Mouse (Mus musculus) hindbrain, postnatal 0 days (tissue): ENCODE results near the gene Adgrf5. TPM values are rescaled to one million over a fixed set of nuclear protein-coding genes. Genes with fewer than 3 reads are reported as not detected.

Source experiments
- ATAC-seq: fragments of 200-750 bp; cut with Nextera tagmentation; 2 replicates; pipeline ENCODE4 v1.8.0; 2017; ENCODE audit warnings: mild to moderate bottlenecking, moderate TSS enrichment, moderate library complexity
- DNase-seq: peaks from one replicate; pipeline ENCODE4 v3.0.0-alpha.2; 2015; ENCODE audit warnings: low spot score
- H3K27ac ChIP-seq: fragments of 300-500 bp; sonication (generic); 2 replicates; pipeline ENCODE4 v1.5.1; 2014; ENCODE audit warnings: mild to moderate bottlenecking
- H3K27me3 ChIP-seq: fragments of 300-500 bp; sonication (generic); 2 replicates; pipeline ENCODE4 v1.6.1; 2014; ENCODE audit warnings: low read length, mixed read lengths; ENCODE audit not compliant: insufficient read depth
- H3K36me3 ChIP-seq: fragments of 300-500 bp; sonication (generic); 2 replicates; pipeline ENCODE4 v1.6.1; 2014; ENCODE audit warnings: low read length, mixed read lengths; ENCODE audit not compliant: insufficient read depth
- H3K4me1 ChIP-seq: fragments of 300-500 bp; sonication (generic); 2 replicates; pipeline ENCODE4 v1.6.1; 2014; ENCODE audit warnings: antibody characterized with exemption, low read length, mixed read lengths; ENCODE audit not compliant: insufficient read depth
- H3K4me2 ChIP-seq: fragments of 300-500 bp; sonication (generic); 2 replicates; pipeline ENCODE4 v1.6.1; 2014; ENCODE audit warnings: low read depth, mild to moderate bottlenecking, low read length, moderate library complexity, mixed read lengths
- H3K4me3 ChIP-seq: fragments of 300-500 bp; sonication (generic); 2 replicates; pipeline ENCODE4 v1.5.1; 2014; ENCODE audit warnings: low read length
- H3K9ac ChIP-seq: fragments of 300-500 bp; sonication (generic); replicated peaks from 2 replicates; pipeline ENCODE4 v1.6.1; 2014; ENCODE audit warnings: mild to moderate bottlenecking, low read length, moderate library complexity, mixed read lengths
- H3K9me3 ChIP-seq: fragments of 300-500 bp; sonication (generic); 2 replicates; pipeline ENCODE4 v1.6.1; 2016; ENCODE audit warnings: low read length, mixed read lengths
- CTCF ChIP-seq: IDR thresholded peaks from 2 replicates; pipeline ENCODE4 v1.5.1; 2016; ENCODE audit warnings: antibody characterized with exemption, control low read depth, low read depth
- WGBS: fragments of 180-500 bp; shearing (Covaris S2); extraction: QIAGEN DNeasy Blood & Tissue Kit; methylation state at CpG from one replicate; pipeline ENCODE4 v1.1.7; 2014; 5-methylcytosine and 5-hydroxymethylcytosine counted together
- polyA plus RNA-seq: library from polyadenylated mRNA; unstranded; fragments of >200 nt; fragmentation: Nextera tagmentation; extraction: Ambion mirVana; gene quantifications from 2 replicates; pipeline ENCODE4 v1.2.1, GENCODE M21; 2015
- total RNA-seq: library from RNA; depleted of rRNA; stranded (reverse); fragments of >200 nt; gene quantifications from 2 replicates; pipeline ENCODE4 v1.2.3, GENCODE M21; 2014

Gene Adgrf5
- total and polyA plus RNA-seq, 2 experiments from 2014 or later: 3.9 to 17.3 TPM

GRCm38 (mm10) chr17:43362362-43362761 lies 2.1 kb downstream of the Adgrf5 start:
- Histone ChIP-seq H3K4me3 (no peak overlapping the region), H3K27me3 (no peaks in the 10 kb centered on the region), H3K9me3 (no peaks in the 10 kb centered on the region), H3K9ac (no peak overlapping the region), H3K27ac (no peak overlapping the region), H3K36me3 (no peaks in the 10 kb centered on the region), H3K4me1 (no peaks in the 10 kb centered on the region), H3K4me2 (no peak overlapping the region)
- 55% methylated on average over 11 of the region's 11 CpGs for WGBS
- ATAC-seq: 0 out of 2 replicates have a peak, but pooled peaks have one; percentile 18
- no peak for DNase-seq
- no peak for TF ChIP-seq CTCF

GRCm38 (mm10) chr17:43362881-43363280 lies 2.6 kb downstream of the Adgrf5 start:
- Histone ChIP-seq H3K9me3 (no peaks in the 10 kb centered on the region), H3K4me3 (no peak overlapping the region), H3K4me2 (no peak overlapping the region), H3K36me3 (no peaks in the 10 kb centered on the region), H3K27ac (no peak overlapping the region), H3K9ac (no peak overlapping the region), H3K4me1 (no peaks in the 10 kb centered on the region), H3K27me3 (no peaks in the 10 kb centered on the region)
- DNase-seq (no peak), ATAC-seq (no peak)
- 61% methylated on average over 6 of the region's 6 CpGs for WGBS
- no peak for TF ChIP-seq CTCF

GRCm38 (mm10) chr17:43363921-43364320 lies 3.7 kb downstream of the Adgrf5 start:
- Histone ChIP-seq H3K9me3 (no peaks in the 10 kb centered on the region), H3K27me3 (no peaks in the 10 kb centered on the region), H3K4me1 (no peaks in the 10 kb centered on the region), H3K9ac (no peak overlapping the region), H3K36me3 (no peaks in the 10 kb centered on the region), H3K4me3 (no peak overlapping the region), H3K4me2 (no peak overlapping the region), H3K27ac (no peak overlapping the region)
- no peak for TF ChIP-seq CTCF
- WGBS: 68% methylated on average over 6 of the region's 6 CpGs
- ATAC-seq (no peak), DNase-seq (no peak)

- Histone ChIP-seq H3K4me3 (no peak overlapping the region), H3K4me1 (no peaks in the 10 kb centered on the region), H3K9me3 (no peaks in the 10 kb centered on the region), H3K9ac (no peak overlapping the region), H3K36me3 (no peaks in the 10 kb centered on the region), H3K27me3 (no peaks in the 10 kb centered on the region), H3K27ac (no peak overlapping the region), H3K4me2 (no peak overlapping the region)
- WGBS: 82% methylated on average over 6 of the region's 6 CpGs
- ATAC-seq (no peak), DNase-seq (no peak)
- no peak for TF ChIP-seq CTCF
Measured at GRCm38 (mm10) chr17:43365297-43365696, 5.0 kb downstream of the Adgrf5 start.

- no peak for ATAC-seq
- no peak for TF ChIP-seq CTCF
- H3K9ac ChIP-seq: no peak overlapping the region
Measured at GRCm38 (mm10) chr17:43366486-43366885, 6.2 kb downstream of the Adgrf5 start.

GRCm38 (mm10) chr17:43368171-43368576 lies 7.9 kb downstream of the Adgrf5 start:
- no peaks in the 10 kb centered on the region for H3K9me3 ChIP-seq
- no peak overlapping the region; the same call in 1 of the 2 replicates for H3K27ac ChIP-seq
- H3K27me3 ChIP-seq: no peaks in the 10 kb centered on the region
- H3K4me1 ChIP-seq: no peaks in the 10 kb centered on the region
- 65% methylated on average over 5 of the region's 5 CpGs for WGBS
- H3K36me3 ChIP-seq: no peaks in the 10 kb centered on the region
- H3K9ac ChIP-seq: no peak overlapping the region
- DNase-seq (no peak), ATAC-seq (no peak)
- no peak overlapping the region for H3K4me2 ChIP-seq
- H3K4me3 ChIP-seq: no peak overlapping the region
- TF ChIP-seq CTCF: no peak

More at GRCm38 (mm10) chr17:43366486-43366885, 6.2 kb downstream of the Adgrf5 start:
- Histone ChIP-seq H3K27ac (no peak overlapping the region), H3K4me3 (no peak overlapping the region), H3K36me3 (no peaks in the 10 kb centered on the region), H3K4me2 (no peak overlapping the region), H3K4me1 (no peaks in the 10 kb centered on the region), H3K9me3 (no peaks in the 10 kb centered on the region), H3K27me3 (no peaks in the 10 kb centered on the region)
- 53% methylated on average over 9 of the region's 9 CpGs for WGBS
- DNase-seq: no peak

GRCm38 (mm10) chr17:43372604-43373003 lies 12.4 kb downstream of the Adgrf5 start:
- ATAC-seq (no peak), DNase-seq (no peak)
- Histone ChIP-seq H3K4me1 (no peaks in the 10 kb centered on the region), H3K27ac (no peak overlapping the region), H3K4me2 (no peak overlapping the region), H3K27me3 (no peaks in the 10 kb centered on the region), H3K36me3 (no peaks in the 10 kb centered on the region), H3K9me3 (no peaks in the 10 kb centered on the region), H3K9ac (no peak overlapping the region), H3K4me3 (no peak overlapping the region)
- no peak for TF ChIP-seq CTCF
- 67% methylated on average over 4 of the region's 4 CpGs for WGBS
